ENCODE assay signal across 25 mouse cellular contexts in genomic region chr6:22443170-22443569, GRCm38 (mm10).
A peak's percentile ranks its signal among the peaks of the same experiment; 100 is the strongest.
DNase-seq lines count a peak whose midpoint lies in the region; ATAC-seq and TF ChIP-seq lines count a peak whose summit lies in the region.
"Had no signal": no experiment of that assay in that cellular context is flagged by ENCODE, and none has a peak within 500 bp of the region (broad histone marks: within the 10 kb centered on the region; RNA-seq: fewer than 3 reads in every experiment).

No protein-coding gene starts in this region.

- no peaks in the 10 kb centered on the region for H3K27me3 ChIP-seq in forebrain, embryonic 14.5 days (replicated peaks; ENCODE audit: control insufficient read depth, insufficient read depth, low read length)
- no peaks in the 10 kb centered on the region for H3K27me3 ChIP-seq in forebrain, embryonic 11.5 days (ENCODE audit: control insufficient read depth, insufficient read depth, low read length)
- H3K27me3 ChIP-seq in lung, embryonic 15.5 days: no peaks in the 10 kb centered on the region
- H3K27me3 ChIP-seq in stomach, embryonic 15.5 days (replicated peaks): no peaks in the 10 kb centered on the region
- H3K27me3 ChIP-seq: embryonic facial prominence, embryonic 15.5 days; hindbrain, embryonic 15.5 days; intestine, embryonic 15.5 days; limb, embryonic 12.5 days had no signal

- H3K27ac ChIP-seq in forebrain, embryonic 14.5 days (ENCODE audit: low read depth, low read length): no peak overlapping the region
- no peak overlapping the region for H3K27ac ChIP-seq in forebrain, embryonic 11.5 days (ENCODE audit: low read depth, low read length)
- H3K27ac ChIP-seq in lung, embryonic 15.5 days: peak overlapping the region; percentile 64
- H3K27ac ChIP-seq in stomach, embryonic 15.5 days: peak overlapping the region; percentile 66; the same call in 1 of the 2 replicates
- H3K27ac ChIP-seq: embryonic facial prominence, embryonic 15.5 days; heart, adult 2 months; hindbrain, embryonic 15.5 days; layer of hippocampus, adult 2 months; limb, embryonic 12.5 days had no signal

- no peak for TF ChIP-seq POLR2A in lung, adult 2 months (IDR thresholded peaks at IDR 0.05; ENCODE audit: borderline replicate concordance, extremely low read depth, low read depth, low read length)
- no peak for TF ChIP-seq POLR2A in brain, embryonic 14.5 days (IDR thresholded peaks at IDR 0.05; ENCODE audit: borderline replicate concordance, extremely low read depth, insufficient read depth, insufficient read length, poor library complexity, severe bottlenecking)

- no peaks in the 10 kb centered on the region for H3K4me1 ChIP-seq in forebrain, embryonic 14.5 days (ENCODE audit: control insufficient read depth, insufficient read depth, low read length)
- no peaks in the 10 kb centered on the region for H3K4me1 ChIP-seq in forebrain, embryonic 11.5 days (replicated peaks; ENCODE audit: control insufficient read depth, insufficient read depth, low read length)
- peaks cover 9% of the 10 kb centered on the region for H3K4me1 ChIP-seq in lung, embryonic 15.5 days
- no peaks in the 10 kb centered on the region for H3K4me1 ChIP-seq in lung, adult 2 months (ENCODE audit: control insufficient read depth, insufficient read depth, low read length)
- peaks cover 8% of the 10 kb centered on the region for H3K4me1 ChIP-seq in stomach, embryonic 15.5 days
- H3K4me1 ChIP-seq: hindbrain, embryonic 15.5 days; intestine, embryonic 15.5 days; limb, embryonic 12.5 days had no signal

- H3K9ac ChIP-seq in forebrain, embryonic 14.5 days (ENCODE audit: low read length): no peak overlapping the region
- H3K9ac ChIP-seq in forebrain, embryonic 11.5 days (ENCODE audit: low read length): no peak overlapping the region
- H3K9ac ChIP-seq in lung, embryonic 15.5 days: no peak overlapping the region
- no peak overlapping the region for H3K9ac ChIP-seq in stomach, embryonic 15.5 days
- H3K9ac ChIP-seq: embryonic facial prominence, embryonic 15.5 days; hindbrain, embryonic 15.5 days; intestine, embryonic 15.5 days; limb, embryonic 12.5 days; liver, postnatal 0 days had no signal

- intact Hi-C loops in left cerebral cortex, postnatal 25 days (cut with DNase I): no loop called here

- peak; percentile 54; the same call in 1 of the 2 replicates for ATAC-seq in forebrain, embryonic 14.5 days
- ATAC-seq in forebrain, embryonic 11.5 days (replicated peaks; ENCODE audit: low FRiP score): no peak
- ATAC-seq in lung, embryonic 15.5 days (ENCODE audit: borderline replicate concordance, extremely low read depth, low FRiP score, low TSS enrichment): no peak
- ATAC-seq in stomach, embryonic 15.5 days (ENCODE audit: insufficient read depth, low FRiP score, low read depth): no peak
- no peak for ATAC-seq in frontal cortex, adult (ENCODE audit: low TSS enrichment)

- no peak overlapping the region for H3K4me2 ChIP-seq in forebrain, embryonic 14.5 days (ENCODE audit: low read length)
- H3K4me2 ChIP-seq in forebrain, embryonic 11.5 days (ENCODE audit: low read depth, low read length, severe bottlenecking): no peak overlapping the region
- no peak overlapping the region for H3K4me2 ChIP-seq in lung, embryonic 15.5 days
- no peak overlapping the region for H3K4me2 ChIP-seq in stomach, embryonic 15.5 days
- H3K4me2 ChIP-seq: hindbrain, embryonic 15.5 days; intestine, embryonic 15.5 days; limb, embryonic 12.5 days; liver, embryonic 11.5 days; midbrain, embryonic 11.5 days had no signal

- no peak for TF ChIP-seq CTCF in lung, adult 2 months (IDR thresholded peaks at IDR 0.05; ENCODE audit: insufficient read depth, low read length)
- no peak for TF ChIP-seq CTCF in brain, embryonic 14.5 days (IDR thresholded peaks at IDR 0.05; ENCODE audit: borderline replicate concordance, extremely low read depth, insufficient read depth, insufficient read length)

- WGBS in forebrain, embryonic 14.5 days: 68% methylated on average over 3 of the region's 3 CpGs
- WGBS in forebrain, embryonic 11.5 days: 77% methylated on average over 3 of the region's 3 CpGs
- WGBS in lung, embryonic 15.5 days: 50% methylated on average over 3 of the region's 3 CpGs
- 66% methylated on average over 3 of the region's 3 CpGs for WGBS in lung, adult 2 months
- WGBS in stomach, embryonic 15.5 days: 47% methylated on average over 3 of the region's 3 CpGs

- H3K36me3 ChIP-seq in forebrain, embryonic 14.5 days (ENCODE audit: control insufficient read depth, insufficient read depth, low read length): no peaks in the 10 kb centered on the region
- no peaks in the 10 kb centered on the region for H3K36me3 ChIP-seq in forebrain, embryonic 11.5 days (ENCODE audit: control insufficient read depth, insufficient read depth, low read length)
- H3K36me3 ChIP-seq in lung, embryonic 15.5 days: no peaks in the 10 kb centered on the region
- H3K36me3 ChIP-seq in stomach, embryonic 15.5 days: no peaks in the 10 kb centered on the region
- H3K36me3 ChIP-seq: embryonic facial prominence, embryonic 15.5 days; hindbrain, embryonic 15.5 days; intestine, embryonic 15.5 days; limb, embryonic 12.5 days had no signal

- no peak overlapping the region for H3K4me3 ChIP-seq in forebrain, embryonic 14.5 days (ENCODE audit: low read depth, low read length)
- H3K4me3 ChIP-seq in forebrain, embryonic 11.5 days (ENCODE audit: low read depth, low read length): no peak overlapping the region
- no peak overlapping the region for H3K4me3 ChIP-seq in lung, embryonic 15.5 days
- H3K4me3 ChIP-seq in lung, adult 2 months (replicated peaks; ENCODE audit: extremely low read depth, low read depth, low read length): no peak overlapping the region
- no peak overlapping the region for H3K4me3 ChIP-seq in stomach, embryonic 15.5 days (replicated peaks)
- H3K4me3 ChIP-seq: embryonic facial prominence, embryonic 15.5 days; heart, adult 2 months; hindbrain, embryonic 15.5 days; intestine, embryonic 15.5 days; layer of hippocampus, adult 2 months; limb, embryonic 12.5 days had no signal

- no peaks in the 10 kb centered on the region for H3K9me3 ChIP-seq in forebrain, embryonic 14.5 days (replicated peaks; ENCODE audit: control insufficient read depth, low read length)
- H3K9me3 ChIP-seq in forebrain, embryonic 11.5 days (ENCODE audit: control insufficient read depth, low read length): no peaks in the 10 kb centered on the region
- no peaks in the 10 kb centered on the region for H3K9me3 ChIP-seq in lung, embryonic 15.5 days
- H3K9me3 ChIP-seq in stomach, embryonic 15.5 days: no peaks in the 10 kb centered on the region
- H3K9me3 ChIP-seq: embryonic facial prominence, embryonic 15.5 days; hindbrain, embryonic 15.5 days; intestine, embryonic 15.5 days; limb, embryonic 12.5 days had no signal

- DNase-seq in forebrain, embryonic 14.5 days (ENCODE audit: low spot score): peak; percentile 18
- DNase-seq in forebrain, embryonic 11.5 days (ENCODE audit: low spot score): no peak
- no peak for DNase-seq in lung, adult 2 months
- peak; percentile 32 for DNase-seq in brain, embryonic 14.5 days (ENCODE audit: low read depth)
- no peak for DNase-seq in left cerebral cortex, postnatal 25 days (ENCODE audit: low spot score in 2 of 2)
- DNase-seq: adrenal gland, postnatal 36 days; cerebellum, adult 18-20 months; cerebellum, postnatal 25 days; gastrocnemius, postnatal 14 days; heart, adult 2 months; kidney, postnatal 25 days; layer of hippocampus, postnatal 36 days; liver, postnatal 0 days; right cerebral cortex, postnatal 14 days; thymus, postnatal 14 days had no signal

Comparison
In these comparisons a context has a peak if more than half of its experiments do, and no peak if none do; other contexts are left out.
1. DNase-seq: peak in forebrain, embryonic 14.5 days (single experiment) and brain, embryonic 14.5 days (single experiment); none in forebrain, embryonic 11.5 days (single experiment), lung, adult 2 months (single experiment) and left cerebral cortex, postnatal 25 days (0 of 2).
2. H3K27ac ChIP-seq: peak in lung, embryonic 15.5 days (single experiment) and stomach, embryonic 15.5 days (single experiment); none in forebrain, embryonic 14.5 days (single experiment) and forebrain, embryonic 11.5 days (single experiment).